In the genomic region with DNA sequence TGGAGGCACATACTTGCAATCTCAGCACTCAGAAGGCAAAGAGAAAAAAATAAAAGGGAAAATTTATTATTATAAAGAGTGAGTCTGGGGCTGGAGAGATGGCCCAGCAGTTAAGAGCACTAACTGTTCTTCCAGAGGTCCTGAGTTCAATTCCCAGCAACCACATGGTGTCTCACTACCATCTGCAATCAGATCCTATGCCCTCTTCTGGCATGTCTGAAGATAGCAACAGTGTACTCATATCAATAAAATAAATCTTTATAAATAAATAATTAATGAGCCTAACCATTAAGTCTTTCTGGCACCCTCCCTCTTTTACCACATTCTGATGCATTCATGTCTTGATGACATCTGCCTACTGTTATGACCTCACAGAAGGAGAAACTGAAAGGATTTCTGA, we compare ENCODE assay signal across 12 mouse cellular contexts.
"Had no signal": no experiment of that assay in that cellular context is flagged by ENCODE, and none has a peak within 500 bp of the region (broad histone marks: within the 10 kb centered on the region; RNA-seq: fewer than 3 reads in every experiment).

No protein-coding gene starts in this region.

- DNase-seq: kidney, adult 18-20 months; kidney, postnatal 10 days; kidney, postnatal 4 days; lung, postnatal 14 days; thymus, postnatal 36 days had no signal

- H3K36me3 ChIP-seq: limb, embryonic 10.5 days; liver, embryonic 12.5 days; lung, embryonic 15.5 days; midbrain, embryonic 12.5 days; neural tube, embryonic 12.5 days had no signal

- H3K4me1 ChIP-seq: midbrain, embryonic 12.5 days; neural tube, embryonic 12.5 days had no signal

- H3K27me3 ChIP-seq: liver, embryonic 12.5 days; lung, embryonic 15.5 days had no signal

- ATAC-seq: liver, embryonic 12.5 days had no signal

- H3K4me3 ChIP-seq: left cerebral cortex, adult 2 months; limb, embryonic 10.5 days; liver, embryonic 12.5 days; lung, embryonic 15.5 days; midbrain, embryonic 12.5 days; neural tube, embryonic 12.5 days had no signal

- H3K27ac ChIP-seq: left cerebral cortex, adult 2 months; limb, embryonic 10.5 days; liver, embryonic 12.5 days; lung, embryonic 15.5 days; macrophage; midbrain, embryonic 12.5 days; neural tube, embryonic 12.5 days had no signal
